Mouse (Mus musculus) kidney, adult 9 months (tissue): ENCODE measurements around the gene Pin1rt1.

Source experiments
- DNase-seq: peaks from one replicate; pipeline ENCODE4 v3.0.0; 2022

The Pin1rt1 gene

DNA sequence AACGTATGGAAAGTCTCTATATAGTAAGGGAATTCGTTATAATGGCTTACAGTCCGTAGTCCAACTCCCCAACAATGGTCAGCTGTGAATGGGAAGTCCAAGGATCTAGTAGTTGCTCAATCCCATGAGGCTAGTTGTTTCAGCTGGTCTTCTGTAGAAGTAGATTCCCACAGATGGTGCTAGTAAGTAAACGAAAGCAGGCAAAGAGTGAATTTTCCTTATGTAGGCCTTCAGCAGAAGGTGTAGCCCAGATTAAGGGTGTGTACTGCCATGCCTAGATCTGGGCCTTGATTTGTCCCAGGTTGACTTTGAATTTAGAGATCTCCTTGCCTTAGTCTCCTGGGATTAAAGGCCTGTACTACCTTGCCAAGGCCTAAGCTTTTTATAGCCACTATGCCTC, at the start of gene Pin1rt1:
Pin1rt1 (minus strand) TSS at position 101 of the 400 bp plus-strand sequence.
- no peak for DNase-seq

DNA sequence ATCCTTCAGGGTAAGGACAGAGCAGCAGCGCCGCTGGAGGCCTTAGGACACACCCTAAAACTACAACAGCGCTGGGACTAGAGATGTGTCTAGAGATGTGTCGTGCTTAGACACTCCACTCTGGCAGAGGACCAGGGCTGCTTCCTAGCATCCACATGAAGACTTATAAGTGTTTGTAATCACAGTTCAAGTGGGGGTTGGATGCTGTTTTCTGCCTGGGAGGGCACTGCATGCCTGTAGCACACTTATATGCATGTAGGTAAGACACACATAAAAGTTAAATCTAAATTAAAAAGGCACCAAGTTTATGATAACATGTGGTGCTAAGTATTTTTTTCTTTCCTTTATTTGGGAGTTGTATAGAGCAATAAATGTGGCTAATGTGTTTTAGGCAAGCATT, 47.8 kb upstream of the Pin1rt1 start:
- DNase-seq: no peak

DNA sequence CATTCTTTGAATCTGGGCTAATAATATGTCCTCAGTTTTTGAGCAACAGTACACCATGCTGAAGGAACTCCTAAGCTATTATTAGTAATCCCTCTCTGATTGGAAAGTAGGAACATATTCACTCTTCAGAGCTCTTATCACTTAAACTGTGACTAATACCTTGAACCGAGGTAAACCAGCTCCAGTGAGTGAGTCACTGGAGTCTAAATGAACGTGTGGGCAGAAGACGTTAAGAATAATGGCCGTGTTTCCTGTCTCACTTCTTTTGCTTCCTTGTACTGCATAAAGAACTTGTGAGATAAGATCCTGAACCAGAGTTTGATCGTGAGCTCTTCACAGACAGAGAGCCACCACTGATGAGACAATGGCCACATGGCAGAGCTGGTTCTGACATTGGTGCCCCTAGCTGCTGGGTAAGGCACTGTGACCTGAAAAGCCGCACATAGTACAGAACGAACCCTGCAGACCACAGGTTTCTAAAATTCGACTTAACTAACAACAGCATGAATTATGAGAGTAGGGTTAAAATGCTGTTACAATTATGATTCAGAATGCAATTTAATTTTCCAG, 47.0 kb upstream of the Pin1rt1 start:
- no peak for DNase-seq

DNA sequence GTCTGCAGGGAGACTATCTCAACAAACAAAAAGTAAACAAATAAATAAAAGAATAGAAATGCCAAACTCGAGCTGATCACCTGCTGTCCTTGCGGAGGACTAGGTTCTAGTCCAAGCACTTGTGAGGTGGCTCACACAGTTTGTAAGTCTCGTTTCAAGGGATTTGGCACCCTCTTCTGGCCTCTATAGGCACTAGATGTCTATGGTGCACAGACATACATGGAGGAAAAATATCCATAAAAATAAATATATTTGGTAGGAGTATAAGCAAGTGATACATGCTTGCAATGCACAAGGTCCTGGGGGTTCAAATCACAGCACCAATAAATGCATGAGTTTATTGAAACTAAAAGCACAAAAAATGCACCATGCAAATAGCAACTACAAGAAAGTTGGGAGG, 34.4 kb upstream of the Pin1rt1 start:
- peak; percentile 61 for DNase-seq

DNA sequence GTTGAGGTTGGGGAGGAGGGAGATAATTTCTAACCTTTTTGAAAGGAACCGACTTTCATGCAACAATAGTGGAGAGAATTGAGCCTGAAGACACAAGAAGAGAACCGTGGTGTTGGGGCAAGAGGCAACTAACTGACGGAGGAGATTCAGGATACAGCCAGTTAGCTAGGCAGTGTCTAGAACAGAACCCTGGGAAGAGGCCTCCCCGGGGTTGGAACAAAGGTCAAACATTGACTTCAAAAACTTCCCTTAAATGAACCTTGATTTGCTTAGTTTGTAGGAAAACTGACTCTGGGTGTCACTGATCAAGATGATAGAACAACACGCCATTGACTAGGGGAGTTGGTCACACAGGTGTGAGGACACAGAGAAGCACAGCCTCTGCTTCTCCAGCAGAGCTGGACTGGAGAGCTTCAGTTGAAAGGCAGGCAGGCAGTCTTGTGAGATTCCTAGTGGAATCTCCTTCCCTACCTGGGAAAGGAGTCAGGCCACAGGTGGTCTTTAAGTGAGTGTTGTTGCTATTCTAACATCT, 32.5 kb upstream of the Pin1rt1 start:
- peak; percentile 55 for DNase-seq

DNA sequence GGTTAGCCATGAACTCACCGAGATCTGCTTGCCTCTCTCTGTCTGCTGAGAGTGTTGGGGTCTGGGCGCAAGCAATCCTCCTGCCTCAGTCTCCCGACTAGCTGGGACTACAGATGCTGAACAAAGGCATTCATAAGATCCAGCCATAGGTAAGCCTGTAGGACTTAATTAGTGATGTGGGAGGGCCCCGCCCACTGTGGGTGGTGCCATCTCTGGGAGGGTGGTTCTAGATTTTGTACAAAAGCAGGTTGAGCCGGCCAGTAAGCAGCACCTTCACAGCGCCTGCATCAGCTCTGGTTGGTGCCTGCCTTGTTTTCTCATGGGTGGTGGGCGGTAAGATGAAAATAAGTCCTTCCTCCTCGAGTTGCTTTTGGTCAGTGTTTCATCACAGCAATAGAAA, 30.1 kb upstream of the Pin1rt1 start:
- no peak for DNase-seq

DNA sequence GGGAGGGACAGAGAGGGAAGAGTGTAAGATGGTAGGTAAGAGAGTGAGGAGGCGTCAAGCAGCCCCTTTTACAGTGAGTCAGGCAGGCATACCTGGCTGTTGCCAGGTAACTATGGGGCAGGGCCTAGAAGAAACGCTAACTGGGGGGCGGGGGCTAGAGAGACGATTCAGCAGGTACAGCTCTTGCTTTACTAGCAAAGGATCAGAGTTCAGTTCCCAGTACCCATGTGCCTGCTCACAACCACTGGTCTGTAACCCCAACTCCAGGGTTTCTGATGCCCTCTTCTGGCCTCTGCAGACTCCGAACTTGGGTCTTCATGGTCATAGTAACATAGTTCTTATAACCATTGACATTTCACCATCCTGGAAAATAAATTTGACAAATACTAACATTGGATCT, 27.8 kb upstream of the Pin1rt1 start:
- peak; percentile 54 for DNase-seq

DNA sequence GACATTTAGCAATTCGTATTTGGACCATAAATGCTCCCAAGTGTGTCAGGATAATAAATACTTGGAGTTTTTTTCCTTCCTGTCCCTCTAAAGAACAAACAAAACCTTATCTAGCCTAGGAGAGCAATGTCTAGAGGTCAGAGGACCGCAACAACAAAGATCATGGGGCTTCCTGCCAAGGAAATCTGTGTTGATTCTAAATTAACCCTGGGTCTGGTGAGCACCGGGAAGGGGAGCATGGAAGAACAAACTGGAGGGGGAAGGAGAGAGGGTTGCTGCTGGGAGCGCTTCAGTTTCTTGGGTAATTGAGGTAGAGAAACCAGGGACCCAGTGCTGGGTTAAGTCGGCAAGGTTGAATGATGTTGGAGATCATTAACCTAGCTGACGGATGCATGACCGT, 27.0 kb upstream of the Pin1rt1 start:
- peak; percentile 87 for DNase-seq

DNA sequence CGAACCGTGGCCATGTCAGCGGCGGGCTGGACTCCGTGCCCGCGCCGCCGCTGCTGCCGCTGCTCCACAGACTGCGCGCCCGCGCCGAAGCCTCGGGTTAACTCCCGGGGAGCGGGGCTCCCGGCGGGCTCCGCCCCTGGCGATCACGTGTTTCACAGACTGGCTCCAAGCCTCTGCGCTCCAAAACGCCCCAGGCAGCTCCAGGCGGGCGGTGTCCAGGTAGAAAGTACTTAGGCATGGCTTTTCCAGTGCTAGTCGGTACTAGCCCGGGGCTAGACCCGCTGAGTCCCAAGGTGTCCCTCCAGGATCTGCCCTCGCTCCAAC, 26.5 kb upstream of the Pin1rt1 start, which contains the start of gene Depdc7:
Depdc7 (minus strand) TSS at position 138 of the 324 bp plus-strand sequence.
- peak; percentile 94 for DNase-seq

DNA sequence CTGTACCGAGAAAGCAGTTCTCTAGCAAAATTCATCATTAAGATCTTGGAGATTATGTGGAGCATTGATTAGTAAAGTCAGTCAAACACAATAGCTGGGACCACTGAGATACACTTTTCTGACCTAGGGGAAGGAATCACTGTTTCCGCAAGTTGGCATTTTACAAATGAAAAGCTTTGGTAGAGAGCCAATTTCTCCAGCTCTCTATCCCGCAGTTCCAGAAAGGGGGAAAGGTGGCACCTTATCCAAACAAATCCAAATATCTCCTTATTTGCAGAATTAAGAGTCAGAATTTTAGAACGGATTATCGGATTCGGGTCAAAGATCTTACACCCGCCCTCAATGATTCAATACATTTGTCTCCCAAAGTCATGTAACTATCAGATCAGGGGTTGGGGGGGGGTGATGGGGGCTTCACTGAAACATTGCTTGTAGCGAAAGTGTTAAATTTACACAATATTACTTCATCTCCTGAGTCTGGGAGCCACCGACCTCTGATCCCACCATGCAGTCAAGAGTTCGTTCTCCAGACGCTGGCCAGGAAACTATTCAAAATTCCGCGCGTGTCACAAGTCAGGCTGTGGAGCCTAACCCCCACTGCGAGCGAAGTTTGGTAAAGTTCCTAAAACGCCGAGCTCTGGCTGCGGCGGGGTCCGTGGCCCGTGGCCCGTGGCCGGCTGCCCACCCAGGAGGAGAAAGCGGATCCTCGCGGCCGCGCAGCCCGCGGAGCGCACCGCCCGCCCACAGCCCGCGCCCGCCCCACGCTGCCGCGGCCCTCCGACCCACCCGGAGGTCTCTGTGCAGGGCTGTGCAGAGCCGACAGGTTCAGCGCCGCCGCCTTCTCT, 25.9 kb upstream of the Pin1rt1 start:
- DNase-seq: no peak

DNA sequence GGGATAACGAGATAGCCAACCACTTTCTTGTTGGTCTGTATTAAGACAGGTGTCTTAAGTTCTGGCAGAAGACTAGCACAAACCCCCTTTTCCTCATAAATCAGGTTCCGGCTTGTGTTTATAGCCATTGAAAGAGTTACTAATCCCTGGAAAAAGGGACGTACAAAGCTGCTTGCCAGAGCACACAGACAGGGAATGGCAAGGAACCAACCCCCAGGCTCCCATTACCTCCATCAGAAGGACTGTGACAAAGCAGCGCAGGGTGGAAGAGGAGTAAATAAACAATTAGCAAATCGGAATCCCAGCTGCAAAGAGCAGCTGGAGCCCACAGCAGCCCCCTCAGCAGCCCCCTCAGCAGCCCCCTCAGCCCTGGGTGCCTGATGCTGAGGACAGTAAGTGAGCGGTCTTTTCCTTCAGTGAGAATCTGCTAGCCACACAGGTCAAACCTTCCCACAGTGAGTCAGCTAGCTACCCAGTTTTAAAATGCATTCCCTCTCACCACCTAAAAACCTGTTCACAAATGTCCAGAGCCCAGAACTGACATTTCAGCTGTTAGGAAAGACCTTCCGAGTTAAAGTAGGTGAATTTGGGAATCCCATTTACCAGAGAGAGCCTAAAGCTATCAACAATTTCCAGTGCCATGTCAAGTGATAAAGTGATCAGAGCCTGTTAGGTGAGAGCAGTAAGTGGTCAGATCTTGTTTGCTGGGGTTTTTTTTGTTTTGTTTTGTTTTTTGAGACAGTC, 25.0 kb upstream of the Pin1rt1 start:
- DNase-seq: no peak

DNA sequence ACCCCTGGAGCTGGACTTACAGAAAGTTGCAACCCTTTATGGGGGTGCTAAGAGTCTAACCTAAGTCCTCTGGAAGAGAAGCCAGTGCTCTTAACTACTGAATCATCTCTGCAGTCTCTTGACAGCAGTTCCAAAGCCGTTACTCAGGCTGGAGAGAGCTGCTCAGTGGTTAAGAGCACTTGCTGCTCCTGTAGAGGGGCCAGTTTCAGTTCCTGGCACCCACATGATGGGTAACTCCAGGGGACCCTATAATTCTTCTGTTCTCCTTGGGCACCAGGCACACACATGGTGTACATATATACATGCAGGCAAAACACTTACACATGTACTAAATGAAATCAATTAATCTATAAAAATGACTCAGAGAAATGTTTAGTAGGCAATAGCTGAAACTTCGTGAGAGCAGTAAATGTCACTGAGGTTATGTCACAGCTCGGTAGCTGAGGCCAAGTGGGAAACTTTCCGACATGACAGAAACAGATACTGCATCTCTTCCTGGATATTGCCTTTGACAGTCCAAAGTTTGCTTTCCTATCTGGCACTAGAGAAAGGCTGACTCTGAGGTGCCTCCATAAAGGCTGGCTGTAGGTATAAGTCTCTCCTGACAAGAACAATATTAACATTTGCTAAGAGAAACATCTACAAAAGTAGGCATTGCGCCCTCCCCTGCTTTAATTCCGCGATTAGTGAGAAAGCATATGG, 24.2 kb upstream of the Pin1rt1 start:
- peak; percentile 24 for DNase-seq

DNA sequence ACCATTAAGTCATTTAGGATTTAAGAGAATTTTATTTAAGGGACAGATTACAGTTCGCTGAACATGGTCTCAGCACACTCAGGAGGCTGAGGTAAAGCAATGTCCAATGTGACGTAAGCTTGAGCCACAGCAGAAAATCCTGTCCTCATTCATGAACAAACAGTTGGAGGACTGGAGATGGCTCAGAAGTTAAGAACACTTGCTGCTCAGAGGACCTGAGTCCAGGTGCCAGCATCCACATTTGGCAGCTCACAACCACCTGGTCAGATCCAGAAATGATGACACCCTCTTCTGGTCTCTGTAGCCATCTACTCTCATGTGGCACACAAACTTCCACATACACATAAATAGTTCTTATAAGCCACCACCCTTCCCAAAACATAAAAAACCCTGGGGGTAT, 23.5 kb upstream of the Pin1rt1 start:
- no peak for DNase-seq

DNA sequence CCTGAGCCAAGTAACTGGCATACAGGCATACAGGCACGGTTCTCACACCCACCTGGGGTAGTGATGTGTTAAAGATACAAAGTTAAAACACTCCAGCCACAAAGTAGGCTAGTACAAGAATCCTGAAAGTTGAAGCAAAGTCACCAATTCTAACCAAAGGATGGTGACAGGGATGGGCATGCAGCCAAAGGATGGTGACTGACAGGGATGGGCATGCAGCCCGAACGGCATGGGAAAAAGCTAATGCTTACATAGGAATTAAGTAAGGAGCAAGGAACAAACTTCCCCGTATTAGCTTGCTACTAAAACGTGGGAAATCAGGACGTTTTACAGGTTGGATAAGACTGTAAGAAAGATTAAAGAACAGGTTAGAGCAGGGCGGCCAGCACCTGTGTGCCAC, 20.1 kb upstream of the Pin1rt1 start:
- DNase-seq: no peak

DNA sequence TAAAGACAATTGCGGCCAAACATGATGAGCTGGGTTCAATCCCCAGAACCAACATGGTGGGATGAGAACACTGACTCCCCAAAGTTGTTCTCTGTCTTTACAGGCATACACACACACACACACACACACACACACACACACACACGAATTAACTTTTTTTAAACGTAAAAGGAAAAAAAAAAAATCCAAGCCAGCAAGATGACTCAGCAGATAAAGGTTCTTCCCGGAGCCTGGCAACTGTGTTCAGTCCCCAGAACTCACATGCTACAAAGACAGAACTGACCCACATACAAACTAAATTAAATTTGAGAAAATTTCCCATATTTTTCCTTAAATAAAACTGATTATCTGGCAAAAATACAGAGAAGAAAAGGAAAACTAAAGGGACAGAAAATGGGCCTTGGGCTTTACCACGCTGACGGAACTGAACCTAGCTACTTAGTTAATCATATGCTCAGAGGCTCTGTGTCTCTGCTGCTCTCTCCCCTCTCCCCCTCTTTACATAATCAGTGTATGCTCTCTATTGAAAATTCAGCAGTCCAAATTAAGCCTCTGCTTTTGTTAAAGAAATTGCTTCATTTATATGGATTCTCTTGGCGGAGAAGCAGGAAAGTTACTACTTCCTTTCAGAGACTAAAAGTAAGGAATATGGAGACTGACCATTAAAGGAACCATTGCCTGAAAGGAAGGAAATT, 16.5 kb upstream of the Pin1rt1 start:
- peak; percentile 36 for DNase-seq

DNA sequence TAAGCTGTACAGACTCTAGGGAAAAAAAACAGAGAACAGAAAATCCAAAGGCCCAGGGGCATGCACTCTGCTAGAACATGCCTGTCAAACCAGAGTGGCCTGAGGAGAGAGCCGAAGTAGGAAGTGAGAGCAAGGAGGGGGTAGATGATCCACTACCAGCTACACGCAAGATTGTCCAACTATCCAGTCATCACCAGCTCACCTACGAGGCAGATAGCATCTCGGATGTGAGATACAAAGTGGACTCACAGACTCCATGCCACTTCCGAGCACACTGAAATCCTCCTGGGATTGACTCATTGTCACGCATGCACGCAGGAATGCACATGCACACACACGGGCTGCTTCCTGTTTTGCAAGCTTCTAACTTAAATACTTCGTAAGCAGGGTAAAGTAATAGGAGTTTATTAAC, 15.9 kb upstream of the Pin1rt1 start:
- DNase-seq: no peak

DNA sequence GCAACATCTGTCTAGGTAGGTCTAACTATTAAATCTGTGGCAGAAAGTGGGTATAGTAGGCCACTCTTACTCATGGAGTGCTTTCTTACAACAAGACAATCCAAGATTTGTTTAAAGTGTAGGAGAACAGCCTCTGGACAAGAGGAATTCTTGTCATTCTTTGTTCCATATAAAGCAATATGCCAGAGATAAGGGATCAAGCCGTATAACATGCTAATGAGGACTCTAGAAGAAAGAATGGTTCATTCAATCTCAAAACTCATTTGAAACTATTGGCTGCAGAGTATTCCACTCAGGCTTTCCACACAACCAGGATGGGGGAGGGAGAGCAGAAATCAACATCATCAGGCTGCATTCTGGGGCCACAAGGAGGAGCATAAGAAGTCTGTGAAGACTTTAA, 11.2 kb upstream of the Pin1rt1 start:
- no peak for DNase-seq

DNA sequence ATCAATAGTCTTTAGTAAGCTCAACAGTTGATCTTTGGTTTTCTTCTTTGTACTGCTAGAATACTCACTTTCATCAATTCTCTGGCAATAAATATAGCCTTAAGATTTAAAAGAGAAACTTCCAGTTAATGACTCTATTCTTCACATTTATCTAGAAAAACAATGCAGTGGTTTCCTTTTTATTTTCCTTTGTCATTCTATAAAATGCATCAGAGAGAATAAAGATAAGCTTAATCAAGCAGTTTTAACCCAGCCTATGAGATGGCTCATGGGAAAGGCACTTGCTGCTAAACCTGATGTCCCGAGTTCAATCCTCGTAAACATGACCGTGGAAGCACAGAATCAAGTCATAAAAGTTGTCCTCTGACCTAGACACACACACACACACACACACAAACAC, 5.8 kb upstream of the Pin1rt1 start:
- no peak for DNase-seq

DNA sequence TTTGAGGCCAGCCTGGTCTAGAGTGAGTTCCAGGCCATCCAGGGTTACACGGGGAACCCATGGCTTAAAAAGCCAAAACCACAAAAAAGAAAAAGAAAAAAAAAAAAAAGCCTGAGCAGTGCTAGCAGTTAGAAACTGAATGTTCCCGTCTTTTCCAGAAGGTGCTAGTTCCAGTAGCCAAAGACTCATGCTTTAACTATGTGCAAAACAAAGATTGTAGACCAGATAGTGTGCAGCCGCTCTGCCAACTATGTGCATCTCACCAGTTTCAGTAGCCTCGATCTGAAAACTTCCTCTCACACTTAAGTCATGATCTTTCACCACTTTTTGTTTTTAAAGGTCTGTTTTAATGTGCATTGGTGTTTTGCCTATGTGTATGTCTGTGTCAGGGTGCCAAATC, 1.6 kb upstream of the Pin1rt1 start:
- DNase-seq: no peak

DNA sequence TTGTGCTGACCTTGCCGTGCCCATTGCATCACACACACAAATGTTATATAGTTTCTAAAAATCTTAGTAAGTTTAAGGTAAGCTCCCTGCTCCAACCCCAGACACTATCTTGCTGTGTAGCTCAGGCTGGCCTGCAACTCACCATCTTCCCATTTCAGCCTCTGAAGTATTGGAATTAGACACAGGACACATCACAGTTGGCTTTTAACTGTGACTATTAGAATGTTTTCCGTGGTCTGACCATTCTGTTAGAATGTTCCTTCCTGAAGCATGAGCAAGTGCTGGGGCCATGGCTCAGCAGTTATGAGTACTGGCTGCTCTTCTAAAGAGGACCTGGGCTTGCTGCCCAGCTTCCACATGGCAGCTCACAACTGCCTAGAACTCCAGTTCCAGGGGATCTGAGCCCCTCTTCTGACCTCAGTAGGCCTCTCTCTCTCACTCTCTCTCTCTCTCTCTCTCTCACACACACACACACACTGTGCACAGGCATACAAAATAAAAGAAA, 1.1 kb upstream of the Pin1rt1 start:
- no peak for DNase-seq

DNA sequence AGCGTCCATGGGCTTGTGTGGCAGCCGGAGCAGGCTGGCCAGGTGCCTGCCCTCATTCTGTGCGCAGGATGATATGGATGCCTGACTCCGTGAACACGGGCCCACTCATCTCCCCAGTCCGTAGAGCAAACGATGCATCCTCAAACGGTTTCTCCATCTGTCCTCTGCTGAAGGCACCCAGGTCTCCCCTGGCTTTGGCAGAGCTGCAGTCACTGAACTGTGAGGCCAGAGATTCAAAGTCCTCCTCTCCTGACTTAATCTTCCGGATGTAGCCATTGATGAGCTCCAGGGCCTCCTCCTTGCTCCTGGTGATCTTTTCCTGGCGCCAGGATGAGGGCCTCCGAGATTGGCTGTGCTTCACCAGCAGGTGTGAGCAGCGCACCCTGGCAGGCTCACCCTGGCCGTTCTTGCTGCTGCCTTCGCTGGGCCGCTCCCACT, 1.9 kb downstream of the Pin1rt1 start:
- DNase-seq: peak; percentile 61

DNA sequence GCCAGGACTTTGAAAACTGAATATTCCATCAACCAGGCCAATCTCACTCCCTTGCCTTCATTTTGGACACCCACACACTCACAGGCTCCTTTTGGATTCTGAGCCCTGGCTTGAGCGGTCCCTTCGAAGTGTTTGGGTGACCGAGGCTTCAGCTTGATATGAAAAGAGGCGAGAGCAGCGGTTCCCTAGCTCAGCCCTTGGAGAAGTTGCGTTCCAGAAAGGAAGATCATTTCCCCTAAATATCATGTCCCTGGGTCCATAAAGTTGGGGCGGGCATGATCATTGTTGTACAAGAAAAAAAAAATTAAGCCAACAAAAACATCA, 3.7 kb downstream of the Pin1rt1 start:
- no peak for DNase-seq
